Mouse (Mus musculus) left cerebral cortex, adult 9 months (tissue): ENCODE measurements around the gene Kifc5b.
A peak's percentile ranks its signal among the peaks of the same experiment; 100 is the strongest.
"Not testable (repeated sequence)": the region's sequence is repeated elsewhere in the genome, so short reads cannot be mapped to it uniquely, and the experiment has no call there.

ENCODE experiments used
- DNase-seq, 2 experiments: peaks; one replicate each; pipeline ENCODE4 v3.0.0; 2022; ENCODE audit warnings: low spot score in 2 of 2

Kifc5b gene

GRCm38 (mm10) chr17:26916711-26917482 lies at the start of gene Kifc5b:
Gene Kifc5b (plus strand): TSS chr17:26917091.
- peak; percentile 99 to 100 for DNase-seq

DNA sequence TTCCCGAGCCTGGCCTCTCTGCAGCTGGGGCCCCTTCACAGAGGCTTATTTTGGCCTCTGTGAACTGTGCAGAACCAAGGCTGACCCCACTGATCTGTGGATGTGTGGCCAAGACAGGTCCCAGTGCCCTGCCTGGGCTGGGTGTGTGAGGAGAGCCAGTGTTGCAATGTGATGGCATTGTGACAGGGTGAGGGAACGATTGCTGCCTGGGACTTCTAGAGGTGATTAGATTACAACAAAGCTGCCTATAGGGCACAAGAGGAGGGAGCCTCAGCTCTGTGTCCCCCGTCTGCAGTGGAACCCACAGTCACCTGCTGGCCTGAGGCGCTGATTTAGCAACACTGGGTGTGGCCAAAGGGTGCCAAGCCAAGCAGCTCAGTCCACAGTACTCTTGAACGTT lies 48.1 kb upstream of the Kifc5b start:
- no peak for DNase-seq

DNA sequence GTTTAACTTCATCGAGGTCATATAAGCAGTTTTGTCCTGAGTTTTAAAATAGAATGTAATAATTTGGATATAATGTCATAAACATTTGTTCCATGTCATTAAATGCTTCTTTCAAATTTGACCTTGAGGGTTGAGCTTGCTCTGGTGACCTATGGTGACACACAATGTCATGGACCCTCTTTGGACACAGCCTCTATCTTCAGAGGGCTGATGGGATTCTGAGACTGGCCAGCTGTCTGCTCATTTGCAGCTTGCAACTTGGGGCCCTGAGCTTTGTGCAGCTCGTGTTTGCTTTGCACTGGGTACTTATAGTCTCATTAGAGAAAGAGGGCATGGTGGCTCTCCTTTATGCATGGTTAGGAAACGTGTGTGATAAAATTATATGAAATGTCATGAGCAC lies 44.0 kb upstream of the Kifc5b start:
- no peak for DNase-seq

- DNase-seq, result no peak
Observed at GRCm38 (mm10) chr17:26873502-26873901, 43.4 kb upstream of the Kifc5b start.

GRCm38 (mm10) chr17:26874542-26874941 lies 42.3 kb upstream of the Kifc5b start:
- no peak for DNase-seq

- DNase-seq, result no peak
Observed at GRCm38 (mm10) chr17:26877927-26878326, 39.0 kb upstream of the Kifc5b start.

DNA sequence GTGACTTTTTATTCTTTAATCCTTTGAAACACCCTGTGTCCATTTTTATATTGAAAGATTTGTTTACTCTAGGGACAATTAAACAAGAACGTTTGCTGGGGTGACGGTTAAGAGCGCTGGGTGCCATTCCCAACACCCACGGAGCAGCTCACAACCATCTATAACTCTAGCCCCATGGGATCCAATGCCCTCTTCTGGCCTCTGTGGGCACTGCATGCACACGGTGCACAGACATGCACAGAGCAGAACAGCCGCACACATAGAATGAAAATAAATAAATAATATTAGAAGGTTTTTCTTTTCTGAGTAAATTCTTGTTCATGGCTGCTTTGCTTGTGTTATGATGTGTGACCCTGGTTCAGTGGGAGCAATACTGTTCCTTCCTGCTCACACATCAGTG lies 37.7 kb upstream of the Kifc5b start:
- no peak for DNase-seq

GRCm38 (mm10) chr17:26882706-26883105 lies 34.2 kb upstream of the Kifc5b start:
- no peak for DNase-seq

- no peak for DNase-seq
Observed at GRCm38 (mm10) chr17:26883585-26883984, 33.3 kb upstream of the Kifc5b start.

DNA sequence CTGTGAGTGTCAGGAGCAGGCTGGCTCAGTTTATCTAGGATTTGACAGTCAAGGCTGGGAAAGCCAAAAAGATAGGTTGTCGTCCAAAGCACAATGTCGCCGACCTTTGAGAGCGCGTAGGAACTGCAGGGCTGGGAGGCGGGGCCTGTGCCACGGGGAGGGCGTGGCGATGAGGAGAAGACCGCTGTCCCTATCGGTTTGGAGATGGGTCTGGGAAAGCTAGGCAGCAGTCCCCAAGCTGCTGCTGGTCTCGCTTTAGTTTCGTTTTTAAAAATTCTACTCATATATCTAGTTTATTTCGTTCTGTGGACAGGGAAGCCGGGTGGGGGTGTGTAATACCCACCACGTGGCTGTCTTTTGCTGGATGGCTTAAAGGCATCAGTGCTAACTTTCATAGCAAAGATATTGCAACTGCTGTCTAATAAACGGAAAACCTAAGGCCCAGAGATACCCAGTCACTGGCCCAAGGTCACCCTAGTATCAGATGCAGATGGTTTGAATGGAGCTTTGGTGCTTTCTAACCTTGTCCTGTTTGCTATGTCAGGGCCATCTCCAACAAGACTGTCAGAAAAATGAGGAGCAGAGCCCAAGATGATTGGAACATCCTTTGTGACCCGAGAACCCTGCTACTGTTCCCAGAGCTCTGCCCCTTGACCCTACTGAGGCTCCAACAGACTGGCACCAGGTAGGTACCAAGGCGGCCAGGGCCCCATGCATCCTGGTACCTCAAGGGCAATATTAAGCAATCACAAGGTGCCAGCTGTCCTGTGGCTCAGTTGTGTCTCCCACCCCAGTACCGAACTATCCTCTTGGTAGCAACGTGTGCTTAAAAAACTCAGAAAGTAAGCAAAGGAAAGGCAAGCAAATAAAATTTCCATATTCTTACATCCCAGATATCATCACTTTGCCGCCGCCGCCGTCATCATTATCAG lies 31.6 kb upstream of the Kifc5b start:
- DNase-seq, result peak in 1 of 2 experiments; percentile 65

DNA sequence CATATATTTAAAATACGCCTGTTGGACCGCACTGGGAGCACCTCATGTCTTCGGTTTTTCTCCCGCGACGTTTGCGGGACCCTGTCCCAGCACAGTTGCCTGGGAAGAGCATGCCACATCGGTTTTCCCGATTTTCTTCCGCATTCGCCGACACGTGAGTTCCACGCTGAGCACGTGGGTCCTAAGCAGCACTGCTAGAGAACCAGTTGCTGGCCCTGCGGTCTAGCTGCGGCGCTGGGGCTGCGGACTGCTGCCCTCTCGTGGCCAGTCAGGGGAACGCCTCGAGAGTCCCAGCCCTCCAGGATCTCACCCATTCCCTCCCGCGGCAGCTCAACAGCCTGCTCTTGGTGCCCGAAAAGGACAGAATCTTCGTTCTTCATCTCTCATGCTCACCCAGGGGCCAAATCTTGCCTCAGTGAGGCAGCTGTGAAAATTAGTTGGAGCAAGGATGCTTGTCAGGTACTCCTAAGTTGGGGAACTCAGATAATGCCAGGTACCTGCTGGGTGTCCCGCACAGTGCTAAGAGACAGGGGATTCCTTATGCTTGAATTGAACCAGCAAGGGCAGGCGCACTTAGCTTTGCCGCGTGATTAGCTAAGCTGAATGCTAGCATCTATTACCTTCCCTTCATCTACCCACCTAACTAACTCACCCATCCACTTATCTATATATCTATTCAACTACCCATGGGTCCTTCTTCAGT lies 30.7 kb upstream of the Kifc5b start:
- DNase-seq, result peak; percentile 51 to 84

DNA sequence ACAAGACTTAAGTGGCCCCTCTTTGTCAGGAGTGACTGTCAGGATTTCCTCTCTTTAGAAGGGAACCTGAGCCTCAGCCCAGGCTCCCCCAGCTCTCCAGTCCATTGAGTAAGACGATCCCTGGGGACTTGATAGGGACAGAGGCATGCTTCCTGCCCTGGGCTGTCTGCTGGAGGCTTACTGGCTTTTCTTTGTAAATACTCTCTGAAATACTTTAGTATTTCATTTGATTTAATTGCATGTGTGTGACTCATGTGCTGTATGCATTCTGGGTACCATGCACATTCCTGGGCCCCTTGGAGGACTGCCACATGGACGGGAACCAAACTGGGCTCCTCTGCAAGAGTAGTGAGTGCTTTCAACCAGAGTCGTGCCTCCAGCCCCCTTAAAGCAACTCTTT lies 29.0 kb upstream of the Kifc5b start:
- DNase-seq, result no peak

DNA sequence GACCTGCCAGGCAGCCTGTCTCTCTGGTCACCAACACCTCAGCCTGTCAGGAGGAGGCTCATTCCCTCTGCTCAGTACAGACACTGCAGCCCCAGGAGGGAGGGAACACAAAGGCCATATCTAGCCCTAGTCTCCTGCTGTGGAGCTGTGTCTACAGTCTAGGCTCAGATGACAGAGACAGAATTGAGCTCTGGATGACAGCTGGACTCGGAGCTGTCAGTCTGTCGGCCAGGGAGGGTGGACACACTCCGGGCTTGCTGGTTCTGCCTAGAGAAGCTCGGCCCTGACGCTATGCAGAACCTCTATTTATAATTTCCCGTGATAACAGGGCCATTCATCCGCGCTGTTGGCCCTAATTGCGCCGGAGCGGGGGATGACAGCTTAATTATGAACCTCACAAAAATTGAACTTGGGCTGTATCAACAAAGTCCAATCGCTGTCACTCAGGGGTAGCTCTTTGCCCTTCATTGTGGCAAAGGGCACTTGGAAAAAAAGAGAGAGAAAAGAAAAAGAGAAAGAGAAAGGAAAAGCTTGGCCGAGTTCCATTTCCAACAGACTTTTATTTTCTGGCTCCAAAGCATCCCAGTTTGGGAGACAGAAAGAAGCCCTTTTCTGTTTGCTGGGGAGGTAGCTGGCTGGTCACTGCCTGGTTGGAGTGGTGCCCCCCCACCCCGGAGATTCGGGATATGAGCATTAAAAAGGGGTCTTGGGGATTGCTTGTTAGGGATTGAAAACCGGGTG lies 24.1 kb upstream of the Kifc5b start:
- peak in 1 of 2 experiments; percentile 43 for DNase-seq

GRCm38 (mm10) chr17:26893492-26893891 lies 23.4 kb upstream of the Kifc5b start:
- DNase-seq, result no peak

GRCm38 (mm10) chr17:26894342-26894741 lies 22.5 kb upstream of the Kifc5b start:
- peak in 1 of 2 experiments; percentile 47 for DNase-seq

- peak in 1 of 2 experiments; percentile 56 for DNase-seq
Observed at GRCm38 (mm10) chr17:26895578-26895977, 21.3 kb upstream of the Kifc5b start.

DNA sequence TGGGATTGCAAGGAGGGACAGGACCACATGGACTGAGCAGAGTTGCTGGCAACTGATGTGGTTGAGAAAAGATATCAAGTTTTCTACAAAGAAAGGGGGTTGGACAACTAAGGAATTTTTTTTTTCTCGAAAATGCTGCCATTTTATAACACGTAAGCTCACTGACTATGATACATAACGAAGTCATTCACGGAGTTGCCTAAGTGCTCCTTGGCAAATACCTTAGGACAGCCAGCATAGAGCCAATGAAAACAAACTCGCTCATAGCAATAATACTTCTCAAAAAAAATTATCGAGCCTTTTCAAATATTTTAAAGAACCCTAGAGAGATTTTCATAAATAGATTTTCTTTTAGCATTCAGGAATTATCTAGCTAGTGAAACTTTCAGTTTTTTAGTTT lies 16.0 kb upstream of the Kifc5b start:
- DNase-seq, result no peak

DNA sequence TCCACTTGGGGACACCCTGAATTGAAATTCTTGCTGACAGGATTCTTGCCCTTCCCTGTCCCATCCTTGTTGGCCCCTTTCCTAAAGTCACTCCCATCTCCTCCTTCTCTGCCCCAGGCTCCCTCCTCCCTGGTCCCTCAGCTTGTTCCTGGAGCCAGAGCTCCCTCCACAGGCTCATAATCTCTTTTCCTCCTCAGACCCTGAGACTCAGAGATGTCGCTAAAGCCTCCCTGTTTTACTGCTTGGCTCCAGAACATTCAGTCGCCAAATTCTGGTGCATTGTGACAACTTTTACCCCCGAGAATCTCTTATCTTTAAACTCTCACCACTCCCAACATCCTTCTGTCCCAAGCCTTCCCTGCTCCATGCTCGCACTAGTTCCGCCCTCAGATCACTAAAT lies 12.6 kb upstream of the Kifc5b start:
- no peak for DNase-seq

- DNase-seq, result not testable (repeated sequence)
Observed at GRCm38 (mm10) chr17:26907506-26907905, 9.4 kb upstream of the Kifc5b start.

GRCm38 (mm10) chr17:26915248-26915647 lies 1.6 kb upstream of the Kifc5b start:
- DNase-seq, result no peak

GRCm38 (mm10) chr17:26917560-26917959 lies 669 bp downstream of the Kifc5b start:
- DNase-seq, result not testable (repeated sequence)
